Mouse (Mus musculus) heart, postnatal 4 days (tissue): Measurements from ENCODE around the gene Dner. TPM values are rescaled to one million over a fixed set of nuclear protein-coding genes. Genes with fewer than 3 reads are reported as not detected.

Experiments
- DNase-seq: peaks from one replicate; pipeline ENCODE4 v3.0.0; 2021
- total RNA-seq, 2 experiments: library from RNA; stranded (reverse); gene quantifications; 2 replicates each; pipeline ENCODE4 v1.2.3; 2021

Dner gene
- total RNA-seq, 2 experiments from 2014 or later, result 0.27 to 0.86 TPM

DNA sequence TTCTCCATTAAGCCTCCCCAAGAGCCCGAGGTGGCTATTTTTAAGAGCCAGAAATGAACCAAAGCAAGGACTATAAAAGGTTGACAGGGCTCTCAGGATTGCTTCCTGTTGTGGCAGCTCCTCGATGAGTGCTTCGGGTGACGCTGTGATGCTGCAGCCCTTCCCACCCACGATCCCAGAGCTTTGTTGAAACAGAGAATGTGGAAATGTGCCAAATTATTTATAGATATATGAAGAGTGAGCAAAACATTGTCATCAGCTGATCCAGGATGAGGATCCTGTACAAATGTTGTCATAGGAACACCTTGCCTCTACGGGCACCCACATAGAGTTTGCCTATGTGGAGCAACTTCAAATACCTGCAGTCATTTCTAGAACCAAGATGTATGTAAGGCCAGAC, 67.8 kb downstream of the Dner start:
- DNase-seq, result no peak

- no peak for DNase-seq
These were observed 73.0 kb downstream of the Dner start for GRCm38 (mm10) chr1:84622978-84623554.

DNA sequence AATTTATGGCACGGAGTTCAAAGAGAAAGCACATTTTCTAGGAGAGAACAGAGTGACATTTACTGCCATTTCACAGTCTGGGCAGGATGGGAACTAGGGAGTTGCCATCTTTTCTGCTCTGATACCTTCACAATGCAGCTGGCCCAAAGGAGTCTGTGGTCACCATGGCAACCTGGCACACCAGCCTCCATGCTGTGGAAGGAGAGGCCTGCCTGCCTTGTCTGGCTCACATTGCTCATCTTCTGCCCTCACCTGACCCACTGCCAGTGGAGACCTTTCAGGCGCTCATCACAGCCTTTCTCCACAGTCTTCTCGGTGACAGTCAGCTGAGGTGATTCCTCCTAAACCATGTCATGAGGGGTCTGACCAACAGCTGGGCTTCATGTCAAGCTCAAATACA, 74.7 kb downstream of the Dner start:
- peak; percentile 6 for DNase-seq

GRCm38 (mm10) chr1:84619131-84619760, 76.8 kb downstream of the Dner start:
- DNase-seq, result peak; percentile 6

DNA sequence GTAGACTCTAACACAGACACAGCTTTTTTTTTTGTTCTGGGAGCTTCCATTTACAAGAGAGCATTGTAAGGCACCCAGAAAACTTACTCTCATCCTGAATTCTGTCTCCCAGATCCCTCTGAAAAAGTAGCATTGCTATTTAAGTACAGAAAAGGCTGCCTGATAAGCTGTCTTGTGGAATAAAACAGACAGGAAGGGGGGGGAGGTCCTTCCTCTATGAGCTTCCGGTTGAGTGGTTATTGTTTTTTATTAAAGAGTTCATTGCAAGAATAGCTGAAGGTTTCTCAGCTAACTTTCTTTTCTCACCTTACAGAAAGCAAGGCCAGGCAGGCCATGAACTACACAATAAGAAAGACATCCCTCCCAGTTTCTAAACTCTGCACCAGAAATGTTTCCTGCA, 77.9 kb downstream of the Dner start:
- no peak for DNase-seq

DNA sequence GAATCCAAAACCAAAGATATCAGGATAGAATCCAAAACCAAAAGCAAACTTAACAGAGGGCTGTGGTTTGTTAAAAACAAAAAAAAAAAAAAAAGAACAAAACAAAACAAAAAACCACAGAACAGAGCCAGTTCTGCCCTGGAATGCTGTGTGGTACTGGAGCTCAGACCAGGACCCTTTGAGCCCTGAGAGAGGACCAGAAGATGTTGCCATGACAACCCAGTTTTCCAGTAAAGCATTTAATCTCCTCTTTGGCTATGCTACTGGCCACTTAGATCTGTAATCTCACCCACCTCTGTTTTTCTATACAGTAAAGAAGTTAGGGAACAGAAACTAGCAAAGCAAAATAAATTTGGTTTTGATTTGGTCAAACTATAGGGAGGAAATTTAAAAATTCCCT, 79.9 kb downstream of the Dner start:
- DNase-seq, result no peak

- DNase-seq, result no peak
These were observed 81.4 kb downstream of the Dner start for GRCm38 (mm10) chr1:84614596-84614995.

GRCm38 (mm10) chr1:84613119-84613518, 82.9 kb downstream of the Dner start:
- no peak for DNase-seq

DNA sequence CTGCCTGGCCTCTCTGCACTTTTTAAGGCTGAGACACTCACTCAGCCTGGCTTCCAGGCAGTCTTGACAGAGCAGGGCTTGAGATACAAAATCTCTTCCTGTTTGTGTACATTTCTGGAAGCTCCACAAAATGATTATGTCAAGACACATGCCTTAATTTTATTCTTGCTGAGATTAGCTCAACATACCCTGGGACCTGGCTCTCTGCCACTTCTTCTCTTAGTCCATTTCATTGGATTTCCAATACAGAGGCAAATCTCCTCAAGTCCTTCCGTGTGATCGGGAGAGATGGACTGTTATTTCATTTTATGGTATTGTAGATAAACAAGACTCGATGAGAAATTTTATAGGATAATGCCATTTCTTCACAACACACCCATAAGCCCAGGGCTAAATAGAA, 84.7 kb downstream of the Dner start:
- no peak for DNase-seq

DNA sequence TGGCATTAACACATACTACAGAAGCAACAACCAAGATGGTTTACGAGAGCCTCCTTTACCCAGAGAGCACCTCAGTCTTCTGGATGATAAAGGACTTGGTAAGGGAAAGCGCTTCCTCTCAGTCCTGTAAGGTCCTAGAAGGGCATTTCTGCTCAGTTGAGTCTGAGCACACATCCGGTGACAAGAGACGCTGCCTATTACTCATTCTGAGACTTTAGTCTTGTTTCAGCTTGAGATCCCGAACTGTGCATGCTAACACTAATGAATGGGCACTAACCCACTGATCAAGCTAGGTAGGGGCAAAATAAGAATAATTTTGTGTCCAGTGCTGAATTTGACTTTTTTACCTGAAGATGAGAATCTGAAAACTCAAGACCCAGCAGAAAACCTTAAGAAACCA, 97.0 kb downstream of the Dner start:
- DNase-seq, result no peak

- peak; percentile 8 for DNase-seq
These were observed 100.0 kb downstream of the Dner start for GRCm38 (mm10) chr1:84596023-84596422.

DNA sequence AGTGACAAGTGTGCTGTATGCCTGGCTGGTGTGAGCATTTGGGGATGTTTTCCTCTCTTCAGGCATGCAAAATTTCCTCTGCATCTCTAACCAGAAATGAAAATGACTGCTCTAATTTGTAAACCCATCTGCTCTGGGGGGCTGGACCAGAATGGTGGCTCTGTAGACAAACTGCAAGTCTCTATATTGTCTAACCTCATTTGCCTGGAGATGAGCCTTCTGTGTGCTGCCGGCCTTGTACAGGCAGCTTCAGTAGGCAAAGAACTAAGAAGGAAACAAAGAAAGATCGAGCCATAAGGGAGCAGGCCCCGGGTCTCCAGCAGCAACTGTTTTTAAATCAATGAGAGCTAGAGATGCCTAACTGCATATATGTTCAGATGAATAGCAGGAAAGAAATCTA, 103.6 kb downstream of the Dner start:
- no peak for DNase-seq

- DNase-seq, result no peak
These were observed 105.5 kb downstream of the Dner start for GRCm38 (mm10) chr1:84590534-84590933.

DNA sequence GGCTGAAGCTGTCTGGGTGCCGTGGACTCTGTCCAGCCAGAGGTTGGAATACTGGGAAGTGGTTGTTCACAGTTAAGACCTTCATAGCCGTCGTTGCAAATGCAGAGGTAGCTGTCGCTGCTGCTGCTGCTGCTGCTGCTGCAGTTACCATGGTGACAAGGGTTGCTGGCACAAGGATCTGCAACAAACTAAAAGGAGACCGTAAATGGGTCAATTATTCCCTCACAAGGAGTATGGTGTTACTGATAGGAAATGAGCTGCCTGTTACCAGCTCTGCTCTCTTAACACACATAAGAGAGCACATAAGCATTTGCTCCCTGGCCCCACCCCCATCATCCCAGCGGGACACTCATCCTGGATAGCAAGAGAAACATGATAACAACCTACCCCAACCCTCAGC, 110.6 kb downstream of the Dner start:
- DNase-seq, result no peak

DNA sequence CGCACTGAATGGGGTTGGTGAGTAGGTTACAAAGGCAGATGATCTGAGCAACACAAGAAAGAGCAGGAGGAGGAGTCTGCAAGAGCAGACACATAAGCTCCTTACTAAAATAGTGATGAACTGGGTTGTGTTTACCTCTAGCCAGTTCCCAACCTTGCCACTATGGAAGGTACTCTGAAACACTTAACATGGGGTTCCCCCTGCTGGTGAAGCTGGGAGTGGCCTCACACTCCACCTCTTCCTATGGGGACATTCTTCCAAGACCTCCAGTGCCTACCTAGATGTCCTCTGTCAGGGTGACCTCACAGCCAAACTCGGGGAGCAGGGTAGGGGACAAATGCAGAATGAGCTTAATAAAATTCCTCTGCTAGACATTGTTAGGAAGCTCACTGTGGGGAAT, 114.2 kb downstream of the Dner start:
- peak; percentile 74 for DNase-seq

DNA sequence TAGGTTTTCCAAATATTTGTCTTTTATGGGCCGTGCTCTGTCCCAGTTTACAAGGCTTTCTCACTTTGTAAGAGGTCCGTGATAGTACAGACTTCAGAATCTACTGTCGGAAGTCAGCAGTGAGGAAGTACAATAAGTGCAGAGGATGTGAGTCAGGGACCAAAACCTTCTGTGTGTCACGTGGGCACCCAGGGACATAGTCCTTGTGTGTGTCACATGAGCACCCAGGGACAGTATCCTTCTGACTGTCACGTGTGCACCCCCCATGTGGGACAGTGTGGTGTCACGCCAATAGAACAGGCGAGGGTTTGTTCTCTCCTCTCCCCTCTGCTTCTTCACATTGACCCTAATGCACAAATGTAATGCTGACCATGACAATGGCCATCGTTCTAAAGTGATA, 134.2 kb downstream of the Dner start:
- no peak for DNase-seq

GRCm38 (mm10) chr1:84561387-84561786, 134.6 kb downstream of the Dner start:
- DNase-seq, result no peak

GRCm38 (mm10) chr1:84556546-84557511, 139.2 kb downstream of the Dner start:
- DNase-seq, result no peak

DNA sequence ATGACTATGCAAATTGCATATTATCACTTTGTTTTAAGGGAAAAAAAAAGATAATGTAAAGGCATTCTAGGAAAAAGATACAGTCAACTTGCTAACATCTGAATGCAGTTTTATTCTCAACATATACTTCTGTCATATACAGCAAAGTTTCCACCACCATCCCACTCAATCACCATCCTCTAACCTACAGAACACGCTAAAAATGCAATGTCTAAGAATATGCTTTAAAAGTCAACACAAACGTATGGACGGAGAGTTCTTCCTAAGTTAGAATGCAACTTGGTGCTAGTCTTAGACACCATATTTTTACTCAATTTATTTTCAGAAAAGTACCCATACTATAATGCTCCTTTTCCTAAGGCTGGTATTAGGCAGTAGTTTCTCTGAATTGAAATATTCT, 144.0 kb downstream of the Dner start:
- no peak for DNase-seq

- peak; percentile 5 for DNase-seq
These were observed 146.0 kb downstream of the Dner start for GRCm38 (mm10) chr1:84550065-84550368.

DNA sequence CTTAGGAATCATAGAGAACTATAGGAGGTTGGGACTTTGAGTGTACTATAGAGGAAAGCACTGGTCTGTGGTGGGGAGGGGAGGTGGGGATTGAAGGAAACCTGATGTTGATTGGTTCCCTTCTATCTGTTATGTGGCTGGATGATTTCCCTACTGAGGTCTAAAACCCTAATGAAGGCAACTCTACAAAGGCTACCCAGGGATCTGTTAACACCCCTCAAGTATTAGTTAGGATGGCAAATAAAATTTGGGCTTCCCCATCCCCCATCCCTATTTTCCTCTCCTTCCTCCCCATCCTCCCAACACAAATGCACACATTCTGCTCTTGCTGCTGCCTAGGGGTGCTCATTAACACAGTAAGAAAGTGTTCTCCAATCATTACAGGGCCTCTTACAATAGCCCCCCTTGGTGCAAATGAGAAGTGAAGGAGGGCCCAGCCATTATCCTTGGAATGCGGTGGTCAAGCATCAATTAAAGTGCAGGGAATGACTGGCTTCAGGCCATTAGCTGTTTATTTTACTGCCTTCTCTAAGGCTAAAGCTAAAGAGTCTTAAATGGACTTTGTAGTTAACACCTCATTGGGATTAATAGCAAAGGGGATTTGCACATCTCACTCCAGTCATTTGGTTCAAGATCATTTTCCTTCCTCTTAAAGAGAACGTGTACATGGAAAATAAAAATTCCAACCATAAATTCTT, 146.5 kb downstream of the Dner start:
- DNase-seq, result no peak

GRCm38 (mm10) chr1:84536069-84536468, 160.0 kb downstream of the Dner start:
- no peak for DNase-seq

DNA sequence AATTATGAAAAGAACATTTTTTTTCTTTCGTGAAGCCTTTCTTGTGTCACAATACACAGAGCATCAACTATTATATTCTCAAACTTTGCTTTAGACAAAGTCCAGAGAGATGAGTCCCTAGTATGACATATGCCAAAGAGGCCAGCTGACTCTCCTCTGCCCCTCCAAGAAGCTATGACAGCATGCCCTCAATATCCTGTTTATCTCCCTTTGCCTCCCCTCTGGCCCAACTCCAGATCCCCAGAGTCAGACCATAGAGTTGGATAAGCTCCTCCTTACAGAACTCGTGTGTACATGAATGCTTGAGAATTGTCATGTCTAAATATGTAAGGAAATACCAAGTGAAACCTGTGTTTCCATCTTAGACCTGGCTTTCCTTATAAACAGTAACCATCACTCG, 170.5 kb downstream of the Dner start:
- no peak for DNase-seq
